Comparison of ENCODE assay signal across 9 mouse cellular contexts in the genomic region with DNA sequence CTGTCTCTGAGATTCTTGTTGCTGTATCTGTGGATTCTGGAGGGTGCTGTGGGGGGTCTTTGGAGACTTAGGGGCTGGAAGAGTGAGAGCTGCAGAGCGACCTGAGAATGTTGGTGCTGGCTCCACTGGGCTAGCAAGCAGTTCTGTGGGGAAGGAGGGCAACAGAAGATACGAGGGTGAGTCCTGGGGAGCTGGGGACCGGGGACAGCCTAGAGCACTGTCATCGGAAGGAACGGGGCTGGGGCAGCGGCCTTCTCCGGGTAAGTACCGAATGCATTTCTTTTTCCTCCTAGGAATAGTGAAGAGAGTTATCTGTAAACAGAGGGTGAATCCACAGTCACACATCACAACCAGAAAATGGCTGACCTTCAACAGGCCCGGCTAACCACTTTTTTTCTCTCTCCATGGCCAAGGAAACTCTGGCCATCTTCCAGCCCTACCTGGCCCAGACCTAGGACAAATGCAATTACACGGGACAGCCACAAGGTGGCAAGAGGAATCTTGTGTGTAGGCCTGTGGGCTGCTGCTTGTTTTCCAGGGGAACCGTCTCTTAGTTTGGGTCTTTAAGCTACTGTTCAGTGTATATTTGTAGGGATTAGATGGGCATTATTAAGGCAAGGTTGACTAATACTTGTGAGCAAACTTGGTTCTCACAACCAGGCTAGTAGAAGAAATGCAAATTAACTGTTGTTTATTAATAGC. TPM values are rescaled to one million over a fixed set of nuclear protein-coding genes. Genes with fewer than 3 reads are reported as not detected.
A peak's percentile ranks its signal among the peaks of the same experiment; 100 is the strongest.
DNase-seq lines count a peak whose midpoint lies in the region; ATAC-seq and TF ChIP-seq lines count a peak whose summit lies in the region.
"Had no signal": no experiment of that assay in that cellular context is flagged by ENCODE, and none has a peak within 500 bp of the region (broad histone marks: within the 10 kb centered on the region; RNA-seq: fewer than 3 reads in every experiment).

No protein-coding gene starts in this region.

- peak; percentile 92 for TF ChIP-seq RAD21 in CH12.LX (IDR thresholded peaks at IDR 0.05; ENCODE audit: low read depth, low read length)

- H3K4me3 ChIP-seq in CH12.LX (replicated peaks in 1 of 3; ENCODE audit: low read depth in 2 of 3, low read length in 2 of 3, poor library complexity in 1 of 3) = no peak overlapping the region
- H3K4me3 ChIP-seq in heart, embryonic 16.5 days (ENCODE audit: low read length) = no peak overlapping the region
- H3K4me3 ChIP-seq in lung, embryonic 14.5 days (ENCODE audit: low read depth, low read length) = no peak overlapping the region

- no peak overlapping the region for H3K4me2 ChIP-seq in CH12.LX (ENCODE audit: insufficient read depth, low read depth, poor library complexity, severe bottlenecking)
- no peak overlapping the region for H3K4me2 ChIP-seq in heart, embryonic 16.5 days (ENCODE audit: low read depth, low read length)
- no peak overlapping the region for H3K4me2 ChIP-seq in lung, embryonic 14.5 days

- TF ChIP-seq CTCF in CH12.LX (conservative IDR thresholded peaks at IDR 0.05 in 1 of 2, IDR thresholded peaks at IDR 0.05 in 1 of 2; ENCODE audit: low read depth in 2 of 2, low read length in 2 of 2) = peak; percentile 82 to 99
- TF ChIP-seq CTCF in lung, embryonic 14.5 days (IDR thresholded peaks at IDR 0.05; ENCODE audit: low read depth) = peak; percentile 94

- H3K9me3 ChIP-seq in CH12.LX (replicated peaks; ENCODE audit: low read length) = no peaks in the 10 kb centered on the region
- no peaks in the 10 kb centered on the region for H3K9me3 ChIP-seq in heart, embryonic 16.5 days (replicated peaks; ENCODE audit: control insufficient read depth, low read length)
- no peaks in the 10 kb centered on the region for H3K9me3 ChIP-seq in lung, embryonic 14.5 days (ENCODE audit: low read depth, low read length)

- H3K36me3 ChIP-seq in CH12.LX (replicated peaks in 1 of 2; ENCODE audit: control insufficient read depth in 1 of 2, insufficient read depth in 1 of 2, low read length in 1 of 2) = peaks cover 11 to 68% of the 10 kb centered on the region in 2 experiments
- no peaks in the 10 kb centered on the region for H3K36me3 ChIP-seq in heart, embryonic 16.5 days (ENCODE audit: control insufficient read depth, insufficient read depth)
- peaks cover 61% of the 10 kb centered on the region for H3K36me3 ChIP-seq in lung, embryonic 14.5 days (ENCODE audit: insufficient read depth)

- ATAC-seq in heart, embryonic 16.5 days (replicated peaks; ENCODE audit: extremely low read depth, insufficient read depth, low FRiP score) = peak; percentile 59; the same call in 1 of the 2 replicates
- ATAC-seq in lung, embryonic 14.5 days (ENCODE audit: insufficient read depth) = peak; percentile 61; the same call in 1 of the 2 replicates
- no peak for ATAC-seq in activated CD4-positive, CD25-positive, alpha-beta regulatory T cell, adult 4 months

- 62% methylated on average over 11 of the region's 11 CpGs for WGBS in heart, embryonic 16.5 days
- 59% methylated on average over 11 of the region's 11 CpGs for WGBS in lung, embryonic 14.5 days

- no peaks in the 10 kb centered on the region for H3K27me3 ChIP-seq in CH12.LX (replicated peaks)
- H3K27me3 ChIP-seq in heart, embryonic 16.5 days (ENCODE audit: control insufficient read depth, insufficient read depth, low read length) = no peaks in the 10 kb centered on the region
- no peaks in the 10 kb centered on the region for H3K27me3 ChIP-seq in lung, embryonic 14.5 days (ENCODE audit: insufficient read depth, low read length)

- DNase-seq in CH12.LX (ENCODE audit: extremely low read depth) = peak; percentile 68
- DNase-seq in adrenal gland, adult 8-10 months = peak; percentile 80
- peak; percentile 53 for DNase-seq in embryo, embryonic 9.5 days (ENCODE audit: extremely low spot score)
- peak; percentile 70 to 79 for DNase-seq in kidney, postnatal 4 days
- DNase-seq in lung, embryonic 14.5 days = peak; percentile 84
- peak; percentile 68 for DNase-seq in ovary, postnatal 36 days (ENCODE audit: low spot score)

- H3K79me2 ChIP-seq in CH12.LX (replicated peaks; ENCODE audit: control insufficient read depth, extremely low read depth, insufficient read depth, poor library complexity, severe bottlenecking) = no peaks in the 10 kb centered on the region

- in situ Hi-C loops in CH12.LX (cut with MboI; ENCODE audit: low pct_ligation_motif_present, low pct_unique_long_range_greater_than_20kb, low sequenced_read_pairs) = no loop called here

- no peak for TF ChIP-seq POLR2A in CH12.LX (IDR thresholded peaks at IDR 0.05; ENCODE audit: low read depth, low read length)

- TF ChIP-seq EP300 in CH12.LX (IDR thresholded peaks at IDR 0.05; ENCODE audit: low read length) = no peak

- no peak overlapping the region for H3K27ac ChIP-seq in CH12.LX (ENCODE audit: insufficient read depth, low read depth)
- H3K27ac ChIP-seq in heart, embryonic 16.5 days (ENCODE audit: low read length) = no peak overlapping the region
- no peak overlapping the region for H3K27ac ChIP-seq in lung, embryonic 14.5 days (ENCODE audit: low read depth)

- dilution Hi-C loops in CH12.LX (cut with MboI; ENCODE audit: extremely low pct_ligation_motif_present, extremely low pct_unique_long_range_greater_than_20kb, low sequenced_read_pairs) = no loop called here

- H3K9ac ChIP-seq in CH12.LX (ENCODE audit: insufficient read depth, low read depth) = no peak overlapping the region
- no peak overlapping the region for H3K9ac ChIP-seq in heart, embryonic 16.5 days (ENCODE audit: low read length)
- no peak overlapping the region for H3K9ac ChIP-seq in lung, embryonic 14.5 days

- peaks cover 0 to 12% of the 10 kb centered on the region in 2 experiments; a peak in 1 of 4 replicates for H3K4me1 ChIP-seq in CH12.LX (ENCODE audit: control insufficient read depth in 1 of 2, insufficient read depth in 2 of 2)
- no peaks in the 10 kb centered on the region for H3K4me1 ChIP-seq in heart, embryonic 16.5 days (ENCODE audit: control insufficient read depth, insufficient read depth, low read length)
- H3K4me1 ChIP-seq in lung, embryonic 14.5 days (ENCODE audit: insufficient read depth) = no peaks in the 10 kb centered on the region

TF ChIP-seq in CH12.LX, 34 proteins besides CTCF, POLR2A, EP300 and RAD21:
- no peak for TF ChIP-seq KAT2A (IDR thresholded peaks at IDR 0.05; ENCODE audit: insufficient replicate concordance, low read length)
- peak; percentile 100 for TF ChIP-seq SMC3 (IDR thresholded peaks at IDR 0.05; ENCODE audit: low read depth, low read length)
- peak; percentile 90 for TF ChIP-seq ZC3H11A (IDR thresholded peaks at IDR 0.05; ENCODE audit: low read depth, low read length)
- TF ChIP-seq IRF4 (IDR thresholded peaks at IDR 0.05; ENCODE audit: low read depth, low read length) = 0 out of 2 replicates have a peak, but pooled peaks have one; percentile 21
- no peak for TF ChIP-seq CHD1 (IDR thresholded peaks at IDR 0.05; ENCODE audit: low read depth, low read length)
- TF ChIP-seq ZKSCAN1 (IDR thresholded peaks at IDR 0.05; ENCODE audit: borderline replicate concordance, low read depth, low read length) = no peak
TF ChIP-seq in CH12.LX: peak in this region for 3.

RNA-seq across cellular contexts. Expression of gene Skp1a, which starts 22.0 kb away (rescaled TPM):
- 169 and 248 TPM in 2 replicates for total RNA-seq in CH12.LX (2012; rRNA removed)
- total RNA-seq in CH12.LX (2014; rRNA removed) = 371 and 466 TPM in 2 replicates
- polyA plus RNA-seq in CH12.LX (2012; ENCODE audit: insufficient read length, low read depth) = 209 and 278 TPM in 2 replicates
- 100 to 1,000 TPM; 463 to 561 (median 519) TPM for total RNA-seq in adrenal gland, adult 8-10 months (2022)
- polyA plus RNA-seq in heart, embryonic 16.5 days (2015; fragmentation: Nextera tagmentation; extraction: Ambion mirVana) = 476 and 507 TPM in 2 replicates
- 781 and 807 TPM in 2 replicates for polyA plus RNA-seq in lung, embryonic 14.5 days (2014; fragmentation: Nextera tagmentation; extraction: Ambion mirVana)
- polyA plus RNA-seq in activated CD4-positive, CD25-positive, alpha-beta regulatory T cell, adult 4 months (2017; shearing (Covaris generic)) = 100 to 1,000 TPM; 281 to 307 TPM

RNA-seq across cellular contexts. Expression of gene Tcf7, which starts 29.0 kb away (rescaled TPM):
- 0.46 and 0.55 TPM in 2 replicates for total RNA-seq in CH12.LX (2012; rRNA removed)
- 0.77 and 0.85 TPM in 2 replicates for total RNA-seq in CH12.LX (2014; rRNA removed)
- 4.4 and 5.5 TPM in 2 replicates for polyA plus RNA-seq in CH12.LX (2012; ENCODE audit: insufficient read length, low read depth)
- 10 to 100 TPM; 36.9 to 81.7 (median 55.2) TPM for total RNA-seq in adrenal gland, adult 8-10 months (2022)
- polyA plus RNA-seq in heart, embryonic 16.5 days (2015; fragmentation: Nextera tagmentation; extraction: Ambion mirVana) = 29.0 and 65.0 TPM in 2 replicates
- 64.2 and 68.8 TPM in 2 replicates for polyA plus RNA-seq in lung, embryonic 14.5 days (2014; fragmentation: Nextera tagmentation; extraction: Ambion mirVana)
- 100 to 1,000 TPM; 227 to 315 TPM for polyA plus RNA-seq in activated CD4-positive, CD25-positive, alpha-beta regulatory T cell, adult 4 months (2017; shearing (Covaris generic))

RNA-seq across cellular contexts. Expression of gene Olfr1371, which starts 40.0 kb away (rescaled TPM):
- total RNA-seq in CH12.LX (2012; rRNA removed) (not detected in 2 replicates), CH12.LX (2014; rRNA removed) (not detected in 2 replicates)
- polyA plus RNA-seq in CH12.LX (2012; ENCODE audit: insufficient read length, low read depth) = not detected in 2 replicates
- total RNA-seq in adrenal gland, adult 8-10 months (2022) = not detected
- polyA plus RNA-seq in heart, embryonic 16.5 days (2015; fragmentation: Nextera tagmentation; extraction: Ambion mirVana) = not detected in 2 replicates
- polyA plus RNA-seq in lung, embryonic 14.5 days (2014; fragmentation: Nextera tagmentation; extraction: Ambion mirVana) = not detected in 2 replicates
- polyA plus RNA-seq in activated CD4-positive, CD25-positive, alpha-beta regulatory T cell, adult 4 months (2017; shearing (Covaris generic)) = not detected
- polyA plus RNA-seq: gonadal fat pad, adult 2 months had no signal
